Mouse (Mus musculus): Measurements from ENCODE around the gene Crxos.

DNA sequence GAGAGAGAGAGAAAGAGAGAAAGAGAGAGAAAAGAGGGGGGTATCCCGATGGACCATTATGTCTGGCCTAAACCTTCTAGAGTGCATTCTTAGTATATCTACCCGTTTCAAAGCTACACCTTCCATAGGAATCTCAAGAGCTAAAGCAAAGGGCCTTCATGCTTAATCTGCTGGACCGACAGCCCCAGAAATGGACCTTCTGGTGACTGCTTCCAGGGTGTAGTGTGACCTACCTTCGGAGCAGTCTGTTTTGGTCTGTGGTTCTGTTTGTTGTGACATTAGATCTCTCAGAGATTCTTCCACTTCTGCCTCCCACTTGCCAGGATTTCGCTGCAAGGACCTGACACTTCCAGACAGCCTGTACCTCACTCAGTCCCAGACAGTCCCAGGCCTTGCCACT lies 28.1 kb downstream of the Crxos start:
- TF ChIP-seq CTCF (IDR thresholded peaks at IDR 0.05; ENCODE audit: extremely low read depth, insufficient read length, insufficient replicate concordance, low read depth, low read length) (no peak), POLR2A (IDR thresholded peaks at IDR 0.05; ENCODE audit: low read depth, low read length) (no peak)
